23 mouse cellular contexts compared by ENCODE assay signal in the genomic region with DNA sequence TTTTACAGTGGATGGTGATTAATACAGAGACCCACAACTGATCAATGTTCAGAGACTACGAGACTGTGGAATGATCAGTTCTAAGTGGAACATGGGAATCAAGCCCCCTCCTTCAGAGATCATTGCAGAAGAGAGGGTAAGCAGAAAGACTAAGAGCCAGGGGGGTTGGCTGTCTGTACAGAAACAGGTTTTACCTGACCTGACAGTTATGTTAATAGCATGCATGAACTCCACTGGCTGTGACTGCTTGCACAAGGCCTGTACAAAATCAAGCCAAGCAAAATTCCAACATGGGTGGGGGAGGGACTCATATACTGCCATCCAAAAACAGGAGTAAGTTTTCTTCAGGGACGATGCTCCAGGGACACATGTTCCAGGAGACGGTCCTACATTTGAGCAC. TPM values are rescaled to one million over a fixed set of nuclear protein-coding genes. Genes with fewer than 3 reads are reported as not detected.
"Had no signal": no experiment of that assay in that cellular context is flagged by ENCODE, and none has a peak within 500 bp of the region (broad histone marks: within the 10 kb centered on the region; RNA-seq: fewer than 3 reads in every experiment).

No protein-coding gene starts in this region.

- H3K36me3 ChIP-seq: limb, embryonic 10.5 days; lung, embryonic 15.5 days; midbrain, embryonic 10.5 days had no signal

- DNase-seq: kidney, postnatal 36 days; layer of hippocampus, postnatal 36 days; liver; lung, adult 18-20 months; lung, postnatal 10 days; lung, postnatal 36 days; retina, postnatal 1 day; thymus, adult 2 months; thymus, postnatal 14 days; thymus, postnatal 4 days had no signal

- H3K27ac ChIP-seq: limb, embryonic 10.5 days; limb, embryonic 13.5 days; liver, embryonic 12.5 days; liver, embryonic 15.5 days; lung, embryonic 15.5 days; midbrain, embryonic 10.5 days; midbrain, embryonic 13.5 days; neural tube, embryonic 13.5 days had no signal

- H3K9me3 ChIP-seq: limb, embryonic 10.5 days; limb, embryonic 13.5 days; liver, embryonic 12.5 days; liver, embryonic 15.5 days; lung, embryonic 15.5 days; megakaryocyte, embryonic 14.5 days; midbrain, embryonic 10.5 days; midbrain, embryonic 13.5 days; neural tube, embryonic 13.5 days had no signal

- H3K4me1 ChIP-seq: limb, embryonic 10.5 days; limb, embryonic 13.5 days; lung, embryonic 15.5 days; neural tube, embryonic 13.5 days had no signal

- ATAC-seq: intestine, embryonic 16.5 days; liver, embryonic 12.5 days; midbrain, embryonic 13.5 days; midbrain, embryonic 16.5 days had no signal

- H3K4me2 ChIP-seq: limb, embryonic 13.5 days; liver, embryonic 12.5 days; liver, embryonic 15.5 days; lung, embryonic 15.5 days; midbrain, embryonic 13.5 days; neural tube, embryonic 13.5 days had no signal

- H3K27me3 ChIP-seq: limb, embryonic 13.5 days; liver, embryonic 12.5 days; liver, embryonic 15.5 days; lung, embryonic 15.5 days; megakaryocyte, embryonic 14.5 days; midbrain, embryonic 13.5 days; neural tube, embryonic 13.5 days had no signal

- H3K9ac ChIP-seq: limb, embryonic 13.5 days; liver, embryonic 12.5 days; liver, embryonic 15.5 days; lung, embryonic 15.5 days; midbrain, embryonic 13.5 days; neural tube, embryonic 13.5 days had no signal

- H3K4me3 ChIP-seq: limb, embryonic 10.5 days; limb, embryonic 13.5 days; liver, embryonic 12.5 days; liver, embryonic 15.5 days; lung, embryonic 15.5 days; megakaryocyte, embryonic 14.5 days; midbrain, embryonic 10.5 days; midbrain, embryonic 13.5 days; myocyte; neural tube, embryonic 13.5 days had no signal

RNA-seq across cellular contexts. Expression of gene Nipa1, which starts 28.6 kb away (rescaled TPM):
- total RNA-seq: monocyte, adult 5-6 weeks had no signal
